Mouse (Mus musculus) cerebellum, postnatal 25 days (tissue): ENCODE measurements around the gene Rmdn2.
A peak's percentile ranks its signal among the peaks of the same experiment; 100 is the strongest.

Experiments used
- DNase-seq, 2 experiments: peaks; one replicate each; pipeline ENCODE4 v3.0.0; 2021; ENCODE audit warnings: mixed read lengths in 2 of 2

Gene Rmdn2

DNA sequence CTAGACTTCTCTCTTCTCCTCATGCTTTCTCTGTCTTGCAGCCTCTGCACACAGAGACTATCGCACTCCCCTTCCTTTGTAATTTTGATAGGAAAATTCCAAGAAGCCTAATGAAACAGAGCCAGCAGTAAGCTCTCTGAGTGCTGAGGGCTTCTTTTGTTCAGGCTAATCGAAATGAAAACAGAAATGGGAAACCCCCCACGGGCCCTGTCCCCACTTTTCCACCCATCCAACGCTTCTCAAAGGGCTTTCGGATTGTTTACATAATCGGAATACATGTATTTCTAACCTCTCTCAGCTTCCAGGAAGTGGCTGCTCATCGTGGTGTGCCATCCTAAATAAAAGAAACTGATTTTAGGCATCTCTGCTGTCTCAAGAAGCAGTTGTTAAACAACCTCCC lies 96.5 kb downstream of the Rmdn2 start:
- no peak for DNase-seq

DNA sequence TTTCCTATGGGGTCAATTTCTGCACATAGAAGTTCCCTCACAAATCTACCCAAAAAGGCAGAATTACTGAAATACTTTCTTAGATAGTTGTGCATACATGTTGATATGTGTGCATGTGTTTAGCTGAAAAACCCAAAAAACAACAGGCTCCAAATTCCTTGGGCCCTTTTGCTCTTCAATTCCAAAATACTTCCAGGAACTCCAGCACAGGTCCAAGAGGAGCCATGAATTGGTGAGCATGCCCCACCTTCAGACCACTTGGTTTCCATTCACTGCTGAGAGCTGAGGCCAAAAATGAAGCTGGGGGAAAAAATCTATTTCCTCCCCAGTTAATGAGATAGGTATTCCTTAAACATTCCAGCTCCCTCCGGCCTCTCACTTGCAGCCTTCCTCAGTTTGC lies 98.1 kb downstream of the Rmdn2 start:
- DNase-seq: no peak

DNA sequence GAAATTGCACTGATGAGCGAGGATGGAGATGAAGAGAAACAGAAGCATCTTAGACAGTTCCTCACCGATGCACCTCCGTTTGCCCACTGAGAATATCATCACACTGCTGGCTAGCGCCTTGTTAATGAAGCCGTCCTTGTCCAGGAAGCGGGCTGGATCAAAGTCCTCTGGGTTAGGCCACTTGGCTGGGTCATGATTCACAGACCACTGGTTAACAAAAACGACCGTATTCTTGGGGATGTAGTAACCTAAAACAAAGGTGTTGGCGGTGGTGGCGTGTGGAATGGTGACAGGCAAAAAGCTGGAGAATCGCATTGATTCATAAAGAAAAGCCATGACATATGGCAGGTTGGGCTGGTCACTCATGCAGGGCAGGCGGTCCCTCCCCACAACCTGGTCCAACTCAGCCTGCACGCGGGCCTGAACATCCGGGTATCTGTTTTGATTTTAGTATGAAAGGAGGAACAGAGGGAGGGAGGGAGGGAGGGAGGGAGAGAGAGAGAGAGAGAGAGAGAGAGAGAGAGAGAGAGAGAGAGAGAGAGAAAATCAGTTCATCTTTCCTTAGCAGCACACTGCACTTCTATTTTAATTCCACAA lies 98.7 kb downstream of the Rmdn2 start:
- peak in 1 of 2 experiments; percentile 15 for DNase-seq

DNA sequence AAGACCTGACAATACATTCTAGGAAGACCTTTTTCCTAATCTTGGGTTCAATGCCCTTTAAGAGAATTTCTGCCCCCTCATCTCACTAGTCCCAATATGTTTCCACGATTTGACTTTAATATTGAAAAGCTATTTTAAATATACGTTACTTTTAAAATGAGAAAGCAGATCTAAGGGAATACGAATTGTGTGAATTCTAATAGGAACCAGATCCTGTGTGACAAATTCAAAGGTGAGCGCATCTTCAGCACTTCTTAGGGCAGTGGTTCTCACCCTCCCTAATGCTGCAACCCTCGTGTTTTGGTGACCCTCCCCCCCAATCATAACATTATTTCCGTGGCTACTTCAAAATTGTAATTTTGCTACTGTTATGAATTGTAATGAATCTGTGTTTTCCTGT lies 100.3 kb downstream of the Rmdn2 start:
- no peak for DNase-seq

DNA sequence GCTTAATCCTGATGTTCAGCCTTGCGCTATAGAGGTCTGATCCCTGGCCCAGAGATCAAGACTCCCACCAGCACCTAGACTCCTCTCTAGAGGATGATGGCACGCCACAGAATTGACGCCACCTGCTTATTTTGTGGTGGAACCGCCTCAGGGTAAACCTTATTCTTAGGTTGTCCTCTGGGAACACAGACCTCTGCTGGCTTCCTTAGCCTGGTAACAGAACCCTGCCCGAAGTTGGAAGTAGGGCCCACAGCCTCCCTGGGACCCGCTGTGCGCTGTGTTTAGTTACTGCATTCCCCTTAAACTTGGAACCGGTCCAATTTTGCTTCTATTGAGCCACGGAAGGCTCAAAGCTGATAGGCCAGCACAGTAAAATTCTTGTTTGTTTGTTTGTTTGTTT lies 100.9 kb downstream of the Rmdn2 start:
- DNase-seq: no peak

DNA sequence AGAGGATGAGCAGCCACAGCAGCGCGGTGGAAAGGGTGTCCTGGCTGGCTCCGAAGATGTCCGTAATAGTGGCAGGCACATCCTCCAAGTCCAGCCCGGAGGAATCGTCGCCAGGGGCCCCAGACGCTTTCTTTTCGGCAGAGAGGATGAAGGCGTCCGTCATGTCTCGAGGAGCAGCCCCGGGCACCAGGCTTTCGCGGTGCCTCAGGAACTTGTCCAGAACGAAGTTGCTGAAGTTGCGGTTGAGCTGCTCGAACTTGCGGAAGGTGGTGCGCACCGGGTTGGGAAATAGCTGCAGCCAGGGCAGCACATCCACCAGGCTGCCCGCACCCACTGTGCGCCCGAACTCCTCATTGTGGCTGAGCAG lies 101.6 kb downstream of the Rmdn2 start:
- DNase-seq: no peak

DNA sequence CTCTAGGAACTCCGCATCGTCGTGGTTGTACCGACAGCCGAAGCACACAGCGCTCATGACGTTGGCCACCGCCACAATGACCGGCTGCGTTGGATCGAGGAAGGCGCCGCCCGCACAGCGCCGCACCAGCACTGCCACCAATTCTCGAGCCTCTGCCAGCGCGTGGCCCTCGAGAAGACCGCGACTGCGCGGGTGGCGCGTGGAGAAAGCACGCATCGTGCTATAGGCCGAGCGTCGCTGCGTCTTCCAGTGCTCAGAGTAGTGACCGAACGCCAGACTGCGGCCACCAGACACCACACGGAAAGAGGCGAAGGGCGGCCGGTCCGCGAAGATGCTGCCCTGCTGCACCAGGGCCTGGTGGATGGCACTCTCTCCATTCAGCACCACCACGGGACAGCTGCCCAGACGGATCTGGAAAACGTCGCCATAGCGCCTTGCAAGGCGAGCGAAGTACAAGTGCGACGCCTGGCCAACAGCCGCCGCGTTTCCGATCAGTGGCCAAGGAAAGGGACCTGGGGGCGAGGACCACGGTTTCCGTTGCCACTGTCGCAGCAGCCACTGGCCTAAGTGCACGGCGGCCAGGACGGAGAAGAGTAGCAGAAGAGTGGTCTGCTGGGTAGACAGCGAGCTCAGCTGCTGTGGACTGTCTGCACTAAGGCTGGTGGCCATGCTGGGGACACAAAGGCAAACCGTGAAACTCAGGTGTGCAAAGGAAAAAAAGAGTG lies 102.1 kb downstream of the Rmdn2 start:
- peak; percentile 30 to 40 for DNase-seq

DNA sequence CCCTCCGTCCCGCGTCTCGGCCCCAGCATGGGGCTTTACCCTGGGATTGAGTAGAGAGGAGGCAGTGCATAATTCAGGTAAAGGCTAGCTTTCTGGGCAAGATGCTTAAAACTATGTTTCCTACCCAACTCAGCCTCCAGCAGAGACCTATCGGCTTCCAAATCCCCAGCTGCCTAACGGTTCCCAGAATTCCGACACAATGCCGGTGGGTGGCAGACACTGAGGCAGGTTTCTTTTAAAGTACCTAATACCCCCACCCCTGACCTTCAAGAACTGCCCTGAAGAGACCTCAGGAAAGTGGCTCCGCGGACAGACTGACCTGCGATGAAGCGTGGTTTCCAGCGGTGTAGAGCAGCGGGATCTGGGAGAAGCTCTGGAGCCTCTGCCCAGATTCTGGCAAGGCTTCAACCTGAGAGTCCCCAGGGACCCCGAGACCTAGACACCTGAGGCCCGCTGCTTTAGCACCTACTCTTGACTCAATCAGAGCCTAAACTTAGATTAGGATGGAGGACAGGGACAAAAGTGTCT lies 102.8 kb downstream of the Rmdn2 start:
- DNase-seq: peak in 1 of 2 experiments; percentile 10

DNA sequence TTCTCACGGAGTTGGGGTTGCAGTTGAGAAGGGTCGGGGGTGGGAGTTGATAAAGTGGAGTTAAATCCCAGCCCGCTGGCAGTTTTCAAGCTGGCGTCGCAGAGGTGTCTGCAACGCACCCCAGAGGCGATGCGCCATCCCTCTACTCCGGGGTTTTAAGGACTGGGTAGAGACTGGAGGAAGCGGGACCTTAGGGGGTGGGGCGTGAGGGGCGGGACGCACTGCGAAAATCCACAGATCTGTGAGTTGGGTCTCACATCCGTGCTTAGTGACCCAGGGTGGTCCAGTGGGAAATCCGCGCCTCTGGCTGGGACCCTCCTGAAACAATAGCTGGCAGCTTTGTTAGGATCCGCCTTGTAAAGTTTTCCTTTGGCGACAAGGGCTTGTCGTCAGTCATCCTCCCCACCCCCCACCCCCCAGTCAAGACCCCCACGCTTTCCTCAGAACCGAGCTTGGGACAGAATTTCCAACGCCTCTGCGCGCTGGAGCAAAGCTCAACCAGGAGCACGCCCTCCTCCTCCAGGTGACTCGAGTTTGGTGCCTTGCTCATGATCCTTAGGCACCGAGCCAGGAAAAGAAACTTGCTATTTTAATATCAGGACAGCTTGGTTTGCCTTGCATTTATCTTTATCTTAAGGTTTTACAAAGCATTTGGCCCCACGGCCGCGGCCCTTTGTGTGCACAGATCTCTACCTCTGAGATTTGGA lies 103.4 kb downstream of the Rmdn2 start, which contains the start of gene Cyp1b1:
Gene Cyp1b1, minus strand, starts transcription at position 131 of the 707 bp plus-strand sequence.
- DNase-seq: peak; percentile 11 to 13

DNA sequence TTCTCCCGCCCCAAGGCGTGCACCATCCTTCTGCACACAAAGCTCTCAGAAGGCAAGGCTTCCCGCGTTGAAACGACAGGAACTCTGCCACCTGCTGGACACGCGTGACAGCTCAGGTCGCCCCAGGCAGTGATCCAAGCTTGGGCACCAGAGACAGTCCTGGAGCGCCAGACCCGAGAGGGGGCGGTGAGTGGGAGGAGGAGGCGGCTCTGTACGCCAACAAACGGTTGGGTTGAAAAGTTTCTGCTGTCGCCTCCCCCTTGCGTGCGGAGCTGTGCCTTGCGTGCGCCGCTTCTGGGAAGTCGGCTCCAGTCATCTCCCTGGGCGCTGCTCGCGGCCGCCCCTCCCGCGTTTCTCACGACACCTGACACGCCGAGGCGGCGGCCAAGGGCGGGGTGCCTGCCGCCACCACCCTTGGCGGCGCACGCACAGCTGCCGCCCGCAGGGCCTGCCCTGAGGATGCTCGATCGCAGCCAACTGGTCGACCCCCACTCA lies 104.0 kb downstream of the Rmdn2 start:
- peak; percentile 86 to 89 for DNase-seq

DNA sequence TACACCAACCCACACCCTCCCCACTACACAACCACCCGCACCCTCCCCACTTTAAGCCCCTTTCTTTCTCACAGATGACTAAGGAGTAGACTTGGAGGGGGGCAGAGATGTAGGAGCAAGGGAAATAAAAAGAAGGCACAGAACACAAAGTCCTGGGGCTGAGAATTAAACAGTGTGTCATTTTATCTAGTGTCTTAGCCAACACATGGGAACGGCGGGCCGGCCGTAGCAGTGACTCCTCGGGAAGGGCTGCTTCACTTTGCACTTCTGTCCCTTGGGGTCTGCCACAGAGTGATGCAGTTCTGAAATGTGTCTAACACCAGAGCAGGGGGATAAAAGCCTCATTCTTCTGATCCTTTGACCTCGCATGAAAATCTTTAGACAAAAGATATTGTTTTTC lies 109.0 kb downstream of the Rmdn2 start:
- DNase-seq: no peak

DNA sequence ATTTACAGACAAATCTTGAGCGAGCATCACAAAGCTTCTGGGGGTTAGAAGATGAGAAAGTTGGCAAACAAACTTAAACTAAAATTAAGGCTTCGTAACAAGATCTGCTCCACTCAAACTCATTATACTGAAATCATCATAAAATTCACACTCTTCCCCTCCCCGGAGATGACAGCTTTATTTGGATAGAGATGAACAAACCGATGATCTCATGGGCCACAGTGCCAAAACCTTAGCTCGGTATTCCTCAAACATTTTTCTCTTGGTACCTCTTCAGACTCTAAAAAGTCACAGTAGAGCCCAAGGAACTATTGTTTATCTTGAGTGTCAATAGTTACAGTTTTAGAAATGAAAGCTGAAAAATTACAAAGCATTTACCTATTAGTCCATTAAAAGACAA lies 115.0 kb downstream of the Rmdn2 start:
- DNase-seq: no peak

DNA sequence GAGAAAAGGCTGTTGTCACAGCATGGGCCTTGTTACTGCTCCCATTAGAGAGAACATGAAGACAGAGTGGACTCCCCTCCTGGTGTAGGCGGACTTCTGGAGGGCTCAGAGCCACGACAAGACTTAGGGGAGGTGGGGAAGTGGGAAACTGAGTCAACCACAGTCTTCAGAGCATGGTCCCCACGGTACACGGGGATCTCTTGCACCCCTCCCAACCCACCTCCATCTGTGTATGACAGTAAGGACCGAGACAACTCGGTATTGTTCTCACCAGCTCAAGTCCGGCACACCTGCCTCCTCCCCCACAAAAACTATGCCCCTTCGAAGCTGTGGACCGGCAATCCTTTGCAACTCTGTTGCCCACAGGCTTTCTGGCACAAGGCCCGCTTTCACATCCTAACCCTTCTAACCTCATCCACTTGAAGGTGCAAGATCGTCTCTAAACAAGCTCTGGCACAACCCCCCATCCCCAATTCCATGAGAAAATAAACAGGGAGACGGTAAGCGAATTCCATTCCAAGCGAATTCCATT lies 116.5 kb downstream of the Rmdn2 start:
- DNase-seq: peak in 1 of 2 experiments; percentile 9

DNA sequence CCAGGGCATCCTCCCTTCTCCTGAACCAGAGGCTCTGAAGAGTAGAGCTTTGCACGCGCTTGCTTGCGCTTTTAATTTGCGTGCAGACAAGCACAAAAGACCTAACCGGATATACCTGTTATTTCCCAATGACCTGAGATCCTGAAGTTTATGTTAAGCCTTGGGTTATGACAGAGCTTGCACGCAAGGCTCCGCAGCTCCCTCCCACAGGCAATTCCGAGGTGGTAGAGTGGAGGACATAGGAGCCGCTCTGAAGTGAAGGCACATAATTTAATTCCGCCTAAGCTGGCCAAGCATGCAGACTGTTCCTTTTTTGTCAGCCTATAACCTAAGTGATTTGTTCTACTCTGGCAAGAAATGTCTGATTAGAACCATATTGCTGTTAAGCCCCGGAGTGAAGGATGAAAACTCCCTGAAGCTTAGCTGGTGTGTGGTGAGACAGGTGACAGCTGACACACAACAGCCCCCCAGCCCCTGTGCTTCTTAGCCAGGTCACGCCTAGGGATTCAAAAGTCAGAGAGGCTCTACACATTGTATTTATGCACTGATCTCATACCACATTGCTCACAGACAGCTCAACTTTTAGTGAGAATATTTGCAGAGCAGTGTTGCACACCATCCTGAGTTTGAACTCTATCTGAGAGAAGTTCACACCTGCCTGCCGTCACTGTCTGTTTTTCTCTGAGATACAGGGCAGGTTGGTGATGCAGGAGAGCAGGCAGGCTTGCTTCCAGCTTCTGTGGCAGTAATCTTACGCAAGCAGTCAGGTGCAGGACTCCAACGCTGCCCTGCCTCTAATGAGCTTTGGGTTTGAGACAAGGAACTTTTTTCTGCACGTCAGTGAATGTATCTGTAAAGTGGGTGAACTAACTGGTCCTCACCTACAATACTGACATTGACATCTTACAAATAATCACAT lies 117.2 kb downstream of the Rmdn2 start:
- DNase-seq: no peak

DNA sequence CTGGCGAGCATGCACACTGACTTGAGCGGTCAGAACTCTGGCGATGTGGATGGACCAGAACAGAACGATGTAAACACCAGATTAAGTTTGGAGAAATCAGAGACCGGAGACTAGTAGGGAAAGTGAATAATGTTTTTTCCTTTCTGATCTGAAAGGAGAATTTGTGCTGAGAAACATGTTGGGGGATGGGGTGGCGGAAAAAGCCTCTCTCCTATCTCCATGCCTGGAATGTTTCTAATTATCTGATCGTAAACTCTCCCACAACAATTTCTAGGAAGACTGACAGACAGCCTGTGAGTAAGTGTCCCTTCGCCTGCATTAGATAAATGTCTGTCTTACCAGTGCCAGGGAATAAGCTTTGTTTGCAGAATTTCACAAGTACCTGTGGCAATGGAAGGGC lies 119.3 kb downstream of the Rmdn2 start:
- DNase-seq: no peak

DNA sequence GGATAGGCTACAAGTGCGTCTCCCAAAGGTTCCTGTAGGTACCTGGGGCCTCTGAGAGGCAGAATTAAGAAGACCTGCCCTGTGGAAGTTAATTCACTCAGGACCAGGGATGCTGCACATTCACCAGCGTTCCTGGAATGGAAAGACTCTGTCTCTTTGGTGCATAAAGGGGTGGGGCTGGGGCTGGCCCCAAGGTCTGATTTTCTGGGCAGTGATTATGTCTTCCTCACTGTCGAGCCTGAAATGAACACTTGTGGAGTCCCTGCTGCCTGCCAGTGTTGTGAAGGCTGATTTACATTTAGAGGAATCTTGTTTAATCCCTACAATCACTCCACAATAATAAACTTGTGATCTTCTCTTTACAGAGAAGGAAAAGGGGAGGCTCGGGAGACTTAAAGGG lies 121.4 kb downstream of the Rmdn2 start:
- DNase-seq: no peak

DNA sequence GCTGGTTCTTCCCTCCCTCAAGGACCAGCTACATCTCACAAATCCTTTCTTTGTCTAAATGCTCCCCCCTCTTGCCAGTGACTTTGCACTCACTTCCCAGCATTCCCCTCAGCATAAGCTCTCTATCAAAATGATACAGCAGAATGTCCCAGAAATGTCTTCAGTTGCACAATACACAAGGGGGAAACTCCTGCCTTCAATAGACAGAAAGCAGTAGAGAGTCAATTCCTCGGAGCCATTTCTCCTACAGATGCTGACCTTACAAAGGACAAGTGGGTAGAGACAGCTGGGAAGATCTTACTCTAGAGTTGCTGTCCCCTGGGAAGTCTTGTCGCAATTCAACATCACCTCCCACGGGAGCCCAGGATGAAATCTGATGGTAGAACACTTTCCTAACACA lies 125.9 kb downstream of the Rmdn2 start:
- DNase-seq: no peak

DNA sequence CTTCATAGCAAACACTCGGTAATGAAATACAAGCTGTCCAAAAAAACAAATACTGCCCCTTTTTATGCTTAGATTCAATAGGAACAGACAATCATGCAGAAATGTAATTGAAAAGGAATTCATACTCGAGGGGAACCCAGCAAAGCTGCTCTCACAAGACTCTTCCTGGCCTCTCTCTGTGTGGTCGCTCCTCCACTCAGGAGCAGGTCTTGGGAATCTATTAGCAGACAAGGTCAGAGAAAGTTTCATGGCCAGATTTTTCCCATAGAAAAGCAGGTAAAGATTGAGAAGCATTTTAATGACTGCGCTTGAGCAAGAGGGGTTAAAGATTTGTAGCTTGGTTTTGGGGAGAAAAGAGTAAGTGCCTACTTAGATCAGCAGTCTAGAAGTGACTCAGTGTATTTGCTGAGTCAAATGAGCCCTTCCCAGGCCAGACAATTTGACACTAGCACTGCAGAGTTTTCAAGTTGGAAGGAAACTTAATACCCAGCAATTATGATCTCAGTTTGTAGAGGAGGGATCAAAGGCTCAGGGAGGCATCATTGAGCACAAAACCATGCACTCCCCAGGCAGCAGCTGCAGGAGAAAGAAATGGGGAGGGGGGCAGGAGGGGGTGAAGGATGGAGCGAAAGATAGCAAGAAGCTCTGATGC lies 127.3 kb downstream of the Rmdn2 start:
- DNase-seq: no peak

DNA sequence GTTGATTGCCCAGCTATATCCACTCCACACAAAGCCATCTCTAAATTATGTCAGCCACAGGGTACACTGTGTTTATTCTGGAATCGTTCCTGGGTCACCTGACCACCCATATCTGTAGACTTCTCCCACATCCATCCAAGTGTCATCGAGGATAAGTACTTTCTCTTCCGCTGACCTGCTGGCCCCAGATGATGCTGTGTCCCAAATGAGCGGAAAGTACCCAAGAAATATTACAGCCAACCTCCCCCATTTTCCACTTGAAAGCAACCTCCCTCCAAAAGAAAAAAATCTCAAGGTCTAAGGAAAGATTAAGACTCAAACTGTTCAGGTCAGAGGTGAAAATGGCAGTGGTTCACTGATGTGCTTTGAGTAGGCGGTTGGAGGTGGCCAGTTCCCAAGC lies 131.0 kb downstream of the Rmdn2 start:
- DNase-seq: no peak
